Mouse (Mus musculus): ENCODE data around the gene Gm21292.
"Not testable (repeated sequence)": the region's sequence is repeated elsewhere in the genome, so short reads cannot be mapped to it uniquely, and the experiment has no call there.

Gene Gm21292

GRCm38 (mm10) chrY:9133824-9134223 lies at the start of gene Gm21292:
Gene Gm21292, minus strand, starts transcription at chrY:9133924.
- not testable (repeated sequence) for DNase-seq (ENCODE audit: inconsistent ontology term)

Data from Muller cell, postnatal 12 days (primary cell).